Mouse (Mus musculus): Measurements from ENCODE around the gene Acsf2. TPM values are rescaled to one million over a fixed set of nuclear protein-coding genes. Genes with fewer than 3 reads are reported as not detected.

The Acsf2 gene
- polyA plus RNA-seq, 1 experiment from 2014 or later = 9.3 TPM

- Histone ChIP-seq H3K4me1 (ENCODE audit: control insufficient read depth, insufficient read depth, low read length) (0 out of 2 replicates have a peak, but pooled peaks cover 6% of the 10 kb centered on the region), H3K36me3 (ENCODE audit: control insufficient read depth, insufficient read depth, low read length) (peaks cover 28% of the 10 kb centered on the region), H3K4me3 (ENCODE audit: low read depth, low read length) (peak overlapping the region; percentile 97), H3K27ac (ENCODE audit: low read length) (peak overlapping the region; percentile 71), H3K9me3 (ENCODE audit: control insufficient read depth, low read depth, low read length) (no peaks in the 10 kb centered on the region), H3K27me3 (ENCODE audit: control insufficient read depth, insufficient read depth, low read length) (no peaks in the 10 kb centered on the region), H3K4me2 (replicated peaks; ENCODE audit: low read depth, low read length) (peak overlapping the region; percentile 67), H3K9ac (replicated peaks; ENCODE audit: low read depth, low read length) (peak overlapping the region; percentile 87)
- no peak; the same call in 1 of the 2 replicates for ATAC-seq (ENCODE audit: insufficient number of reproducible peaks, insufficient read depth, low FRiP score, low read depth)
- WGBS = 0% methylated on average over 27 of the region's 28 CpGs
Measured at GRCm38 (mm10) chr11:94629884-94630198, 28.2 kb upstream of the Acsf2 start.

DNA sequence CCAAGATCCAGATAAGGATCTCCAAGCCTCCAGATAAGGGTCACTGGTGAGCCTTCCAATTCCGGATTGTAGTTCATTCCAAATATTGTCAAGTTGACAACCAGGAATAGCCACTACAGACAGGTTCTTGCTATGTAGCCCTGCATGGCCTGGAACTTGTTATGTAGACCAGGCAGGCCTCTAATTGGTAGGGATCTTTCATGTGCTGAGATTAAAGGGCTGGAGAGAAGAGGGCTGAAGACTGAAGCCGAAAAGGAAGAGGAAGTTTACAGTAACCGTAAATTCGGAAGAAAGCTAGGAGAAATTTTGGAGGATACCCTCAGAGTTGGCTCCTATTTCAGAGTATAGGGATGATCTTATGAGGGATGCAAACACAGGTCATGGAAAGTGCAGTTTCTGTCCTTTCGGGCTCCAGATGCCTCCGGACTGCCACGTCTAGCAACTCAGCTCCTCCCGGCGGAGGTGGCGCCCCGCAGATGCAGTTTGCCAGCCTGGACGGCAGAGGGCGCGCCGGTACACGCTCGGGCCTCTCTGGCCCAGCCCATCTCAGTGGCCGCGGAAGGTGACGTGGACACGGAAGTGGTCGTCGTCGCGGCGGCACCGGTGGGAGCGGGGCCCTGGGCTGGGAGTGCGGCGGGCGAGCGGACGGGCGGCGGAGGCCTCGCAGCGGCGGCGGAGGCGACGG lies 27.7 kb upstream of the Acsf2 start, which contains the start of gene Lrrc59:
Gene Lrrc59 (plus strand): TSS at position 569 of the 685 bp plus-strand sequence.
- ATAC-seq (ENCODE audit: insufficient number of reproducible peaks, insufficient read depth, low FRiP score, low read depth) = peak; percentile 95
- H3K36me3 ChIP-seq (ENCODE audit: control insufficient read depth, insufficient read depth, low read length) = peaks cover 23% of the 10 kb centered on the region
- H3K9me3 ChIP-seq (ENCODE audit: control insufficient read depth, low read depth, low read length) = no peaks in the 10 kb centered on the region

DNA sequence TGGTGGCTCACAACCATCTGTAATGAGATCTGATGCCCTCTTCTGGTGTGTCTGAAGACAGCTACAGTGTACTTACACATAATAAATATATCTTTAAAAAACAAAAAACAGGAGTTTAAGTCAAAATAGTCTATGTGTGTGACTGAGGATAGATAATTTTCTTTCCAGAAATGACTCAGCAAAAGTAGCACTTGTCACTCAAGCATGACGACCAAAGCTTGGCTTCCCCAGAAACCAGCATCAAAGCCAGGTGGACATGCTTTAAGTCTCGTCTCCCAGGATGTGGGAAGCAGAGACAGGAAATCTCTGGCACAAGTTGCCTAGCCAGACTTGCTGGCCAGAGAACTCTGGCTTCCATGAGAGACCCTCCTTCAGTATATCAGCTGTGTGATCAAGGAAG lies 20.5 kb upstream of the Acsf2 start:
- H3K27me3 ChIP-seq (ENCODE audit: control insufficient read depth, insufficient read depth, low read length) = no peaks in the 10 kb centered on the region
- H3K4me3 ChIP-seq (ENCODE audit: low read depth, low read length) = no peak overlapping the region
- no peak overlapping the region for H3K4me2 ChIP-seq (replicated peaks; ENCODE audit: low read depth, low read length)
- ATAC-seq (ENCODE audit: insufficient number of reproducible peaks, insufficient read depth, low FRiP score, low read depth) = no peak
- H3K27ac ChIP-seq (ENCODE audit: low read length) = no peak overlapping the region
- H3K9me3 ChIP-seq (ENCODE audit: control insufficient read depth, low read depth, low read length) = no peaks in the 10 kb centered on the region
- no peak overlapping the region for H3K9ac ChIP-seq (replicated peaks; ENCODE audit: low read depth, low read length)
- WGBS = 65% methylated on average over 2 of the region's 2 CpGs
- no peaks in the 10 kb centered on the region for H3K36me3 ChIP-seq (ENCODE audit: control insufficient read depth, insufficient read depth, low read length)
- H3K4me1 ChIP-seq (ENCODE audit: control insufficient read depth, insufficient read depth, low read length) = no peaks in the 10 kb centered on the region

More for the DNA sequence above, 27.7 kb upstream of the Acsf2 start, which contains the start of gene Lrrc59:
- Histone ChIP-seq H3K9ac (replicated peaks; ENCODE audit: low read depth, low read length) (peak within 1 kb of the TSS; percentile 87), H3K4me1 (ENCODE audit: control insufficient read depth, insufficient read depth, low read length) (0 out of 2 replicates have a peak, but pooled peaks cover 6% of the 10 kb centered on the region), H3K27me3 (ENCODE audit: control insufficient read depth, insufficient read depth, low read length) (no peaks in the 10 kb centered on the region), H3K4me3 (ENCODE audit: low read depth, low read length) (peak within 1 kb of the TSS; percentile 97), H3K27ac (ENCODE audit: low read length) (peak within 1 kb of the TSS; percentile 71), H3K4me2 (replicated peaks; ENCODE audit: low read depth, low read length) (peak within 1 kb of the TSS; percentile 67)
- WGBS = 4% methylated on average over 41 of the region's 41 CpGs

DNA sequence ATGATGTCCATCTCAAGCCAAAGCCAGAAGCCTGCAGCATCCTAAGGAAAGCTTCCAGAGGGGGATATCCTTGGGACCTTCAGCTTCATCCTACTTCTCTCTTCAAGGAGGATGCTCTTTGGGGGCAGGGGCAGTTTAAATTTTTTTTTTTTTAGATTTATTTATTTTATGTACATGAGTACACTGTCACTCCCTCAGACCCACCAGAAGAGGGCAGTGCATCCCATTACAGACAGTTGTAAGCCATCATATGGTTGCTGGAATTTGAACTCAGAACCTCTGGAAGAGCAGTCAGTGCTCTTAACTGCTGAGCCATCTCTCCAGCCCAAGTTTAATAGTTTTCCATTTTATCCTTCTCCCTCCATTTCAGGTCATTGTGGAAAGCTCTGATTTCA lies 19.8 kb upstream of the Acsf2 start:
- Histone ChIP-seq H3K27ac (ENCODE audit: low read length) (no peak overlapping the region), H3K27me3 (ENCODE audit: control insufficient read depth, insufficient read depth, low read length) (no peaks in the 10 kb centered on the region), H3K4me1 (ENCODE audit: control insufficient read depth, insufficient read depth, low read length) (no peaks in the 10 kb centered on the region), H3K9ac (replicated peaks; ENCODE audit: low read depth, low read length) (no peak overlapping the region), H3K9me3 (ENCODE audit: control insufficient read depth, low read depth, low read length) (no peaks in the 10 kb centered on the region), H3K4me2 (replicated peaks; ENCODE audit: low read depth, low read length) (no peak overlapping the region), H3K36me3 (ENCODE audit: control insufficient read depth, insufficient read depth, low read length) (no peaks in the 10 kb centered on the region), H3K4me3 (ENCODE audit: low read depth, low read length) (no peak overlapping the region)
- ATAC-seq (ENCODE audit: insufficient number of reproducible peaks, insufficient read depth, low FRiP score, low read depth) = no peak

DNA sequence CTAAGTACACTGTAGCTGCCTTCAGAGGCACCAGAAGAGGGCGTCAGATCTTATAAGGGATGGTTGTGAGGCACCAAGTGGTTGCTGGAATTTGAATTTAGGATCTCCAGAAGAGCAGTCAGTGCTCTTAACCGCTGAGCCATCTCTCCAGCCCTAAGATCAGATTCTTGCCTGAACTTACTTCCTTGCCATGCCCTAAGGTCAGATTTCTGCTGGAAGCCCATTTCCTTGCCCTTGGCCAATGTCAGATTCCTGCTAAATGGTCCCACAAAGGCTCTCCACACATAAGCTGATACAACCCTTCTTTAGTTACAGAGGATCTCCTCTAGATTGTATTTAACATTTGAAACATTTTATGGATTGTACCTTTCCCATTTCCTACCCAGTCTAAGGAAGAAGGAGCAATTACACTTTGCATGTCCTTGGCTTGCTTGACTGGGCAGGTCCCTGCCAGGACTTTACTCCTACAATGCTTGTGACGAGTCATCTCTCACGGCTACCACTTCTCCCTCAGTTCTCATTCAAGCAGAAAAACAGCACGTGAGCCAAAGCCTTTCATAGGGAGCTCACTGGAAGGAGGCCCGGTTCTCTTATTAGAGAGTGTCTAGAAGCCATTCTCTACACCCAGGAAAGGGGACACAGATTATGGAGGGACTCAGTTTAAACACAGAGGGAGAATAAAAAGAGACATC lies 19.2 kb upstream of the Acsf2 start:
- Histone ChIP-seq H3K4me3 (ENCODE audit: low read depth, low read length) (no peak overlapping the region), H3K9ac (replicated peaks; ENCODE audit: low read depth, low read length) (no peak overlapping the region), H3K9me3 (ENCODE audit: control insufficient read depth, low read depth, low read length) (no peaks in the 10 kb centered on the region), H3K4me1 (ENCODE audit: control insufficient read depth, insufficient read depth, low read length) (no peaks in the 10 kb centered on the region), H3K27me3 (ENCODE audit: control insufficient read depth, insufficient read depth, low read length) (no peaks in the 10 kb centered on the region), H3K27ac (ENCODE audit: low read length) (no peak overlapping the region), H3K36me3 (ENCODE audit: control insufficient read depth, insufficient read depth, low read length) (no peaks in the 10 kb centered on the region), H3K4me2 (replicated peaks; ENCODE audit: low read depth, low read length) (no peak overlapping the region)
- WGBS = 63% methylated on average over 6 of the region's 6 CpGs
- ATAC-seq (ENCODE audit: insufficient number of reproducible peaks, insufficient read depth, low FRiP score, low read depth) = no peak

DNA sequence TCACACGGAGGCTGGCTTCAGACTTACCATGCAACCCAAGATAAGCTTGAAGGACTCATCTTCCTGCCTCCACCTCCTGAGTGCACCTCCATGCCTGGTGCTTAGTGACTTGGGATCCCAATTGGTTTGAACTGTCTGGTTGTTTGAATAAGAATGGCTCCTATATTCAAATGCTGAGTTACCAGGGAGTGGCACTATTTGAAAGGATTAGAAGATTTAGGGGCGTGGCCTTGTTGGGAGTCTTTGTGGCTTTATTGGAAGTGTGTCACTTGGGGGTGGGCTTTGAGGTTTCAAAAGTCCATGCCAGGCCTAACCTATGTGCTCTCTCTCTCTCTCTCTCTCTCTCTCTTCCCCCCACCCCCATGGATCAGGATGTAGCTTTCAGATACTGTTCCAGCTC lies 16.0 kb upstream of the Acsf2 start:
- no peak overlapping the region for H3K27ac ChIP-seq (ENCODE audit: low read length)
- H3K4me1 ChIP-seq (ENCODE audit: control insufficient read depth, insufficient read depth, low read length) = no peaks in the 10 kb centered on the region
- H3K4me2 ChIP-seq (replicated peaks; ENCODE audit: low read depth, low read length) = no peak overlapping the region
- WGBS = 90% methylated on average over 2 of the region's 2 CpGs
- no peak overlapping the region for H3K9ac ChIP-seq (replicated peaks; ENCODE audit: low read depth, low read length)
- H3K4me3 ChIP-seq (ENCODE audit: low read depth, low read length) = no peak overlapping the region
- no peaks in the 10 kb centered on the region for H3K36me3 ChIP-seq (ENCODE audit: control insufficient read depth, insufficient read depth, low read length)
- no peaks in the 10 kb centered on the region for H3K27me3 ChIP-seq (ENCODE audit: control insufficient read depth, insufficient read depth, low read length)
- no peak for ATAC-seq (ENCODE audit: insufficient number of reproducible peaks, insufficient read depth, low FRiP score, low read depth)
- H3K9me3 ChIP-seq (ENCODE audit: control insufficient read depth, low read depth, low read length) = no peaks in the 10 kb centered on the region

DNA sequence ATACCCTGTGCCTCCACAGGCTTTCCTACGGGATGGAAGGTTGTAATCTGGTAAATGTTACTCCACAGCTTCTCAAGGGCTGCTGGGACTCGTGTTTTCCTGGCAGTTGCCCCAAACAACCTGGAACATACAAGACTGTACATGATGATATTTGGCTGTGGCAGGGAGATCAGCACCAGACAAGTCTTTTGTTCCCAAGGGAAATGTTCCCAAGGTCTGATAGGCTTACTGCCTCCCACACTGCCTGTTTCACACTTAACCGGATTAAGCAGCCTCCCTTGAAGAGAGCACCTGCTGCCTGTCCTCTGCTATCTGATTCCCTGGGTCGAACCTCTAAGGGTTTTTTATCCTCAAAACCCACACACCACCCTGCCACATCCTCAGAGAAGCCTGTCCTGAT lies 13.8 kb upstream of the Acsf2 start:
- Histone ChIP-seq H3K4me1 (ENCODE audit: control insufficient read depth, insufficient read depth, low read length) (no peaks in the 10 kb centered on the region), H3K27ac (ENCODE audit: low read length) (no peak overlapping the region), H3K9ac (replicated peaks; ENCODE audit: low read depth, low read length) (no peak overlapping the region), H3K4me2 (replicated peaks; ENCODE audit: low read depth, low read length) (no peak overlapping the region), H3K27me3 (ENCODE audit: control insufficient read depth, insufficient read depth, low read length) (no peaks in the 10 kb centered on the region), H3K9me3 (ENCODE audit: control insufficient read depth, low read depth, low read length) (no peaks in the 10 kb centered on the region), H3K36me3 (ENCODE audit: control insufficient read depth, insufficient read depth, low read length) (no peaks in the 10 kb centered on the region), H3K4me3 (ENCODE audit: low read depth, low read length) (no peak overlapping the region)
- ATAC-seq (ENCODE audit: insufficient number of reproducible peaks, insufficient read depth, low FRiP score, low read depth) = no peak
- 35% methylated on average over 4 of the region's 4 CpGs for WGBS

GRCm38 (mm10) chr11:94614603-94615002 lies 12.9 kb upstream of the Acsf2 start:
- H3K27ac ChIP-seq (ENCODE audit: low read length) = no peak overlapping the region
- ATAC-seq (ENCODE audit: insufficient number of reproducible peaks, insufficient read depth, low FRiP score, low read depth) = no peak
- no peaks in the 10 kb centered on the region for H3K9me3 ChIP-seq (ENCODE audit: control insufficient read depth, low read depth, low read length)
- H3K9ac ChIP-seq (replicated peaks; ENCODE audit: low read depth, low read length) = no peak overlapping the region
- no peaks in the 10 kb centered on the region for H3K27me3 ChIP-seq (ENCODE audit: control insufficient read depth, insufficient read depth, low read length)
- H3K4me3 ChIP-seq (ENCODE audit: low read depth, low read length) = no peak overlapping the region
- H3K36me3 ChIP-seq (ENCODE audit: control insufficient read depth, insufficient read depth, low read length) = no peaks in the 10 kb centered on the region
- WGBS = 74% methylated on average over 4 of the region's 4 CpGs
- no peaks in the 10 kb centered on the region for H3K4me1 ChIP-seq (ENCODE audit: control insufficient read depth, insufficient read depth, low read length)
- H3K4me2 ChIP-seq (replicated peaks; ENCODE audit: low read depth, low read length) = no peak overlapping the region

All from stomach, embryonic 14.5 days (tissue).